Mouse (Mus musculus) limb, embryonic 14.5 days (tissue): ENCODE results near the gene Nap1l1. TPM values are rescaled to one million over a fixed set of nuclear protein-coding genes. Genes with fewer than 3 reads are reported as not detected.
A peak's percentile ranks its signal among the peaks of the same experiment; 100 is the strongest.

Source experiments
- ATAC-seq: fragments of 200-750 bp; cut with Nextera tagmentation; 2 replicates; pipeline ENCODE4 v1.8.0; 2017; ENCODE audit warnings: low read depth, moderate number of reproducible peaks, moderate TSS enrichment; ENCODE audit not compliant: low FRiP score
- DNase-seq: peaks from one replicate; pipeline ENCODE4 v3.0.0-alpha.2; 2015; ENCODE audit warnings: low spot score
- H3K27ac ChIP-seq: fragments of 300-500 bp; sonication (generic); replicated peaks from 2 replicates; pipeline ENCODE4 v1.5.1; 2014; ENCODE audit warnings: low read depth, mild to moderate bottlenecking, low read length, moderate library complexity, mixed read lengths
- H3K27me3 ChIP-seq: fragments of 300-500 bp; sonication (generic); 2 replicates; pipeline ENCODE4 v1.6.1; 2014; ENCODE audit warnings: low read length, mixed read lengths; ENCODE audit not compliant: control insufficient read depth, insufficient read depth
- H3K36me3 ChIP-seq: fragments of 300-500 bp; sonication (generic); 2 replicates; pipeline ENCODE4 v1.6.1; 2014; ENCODE audit warnings: mild to moderate bottlenecking, low read length, moderate library complexity, mixed read lengths; ENCODE audit not compliant: control insufficient read depth, insufficient read depth
- H3K4me1 ChIP-seq: fragments of 300-500 bp; sonication (generic); 2 replicates; pipeline ENCODE4 v1.6.1; 2014; ENCODE audit warnings: antibody characterized with exemption, low read length, mixed read lengths; ENCODE audit not compliant: control insufficient read depth, insufficient read depth
- H3K4me2 ChIP-seq: fragments of 300-500 bp; sonication (generic); replicated peaks from 2 replicates; pipeline ENCODE4 v1.6.1; 2014; ENCODE audit warnings: low read depth, mild to moderate bottlenecking, low read length, moderate library complexity; ENCODE audit not compliant: severe bottlenecking
- H3K4me3 ChIP-seq: fragments of 300-500 bp; sonication (generic); replicated peaks from 2 replicates; pipeline ENCODE4 v1.5.1; 2014; ENCODE audit warnings: low read length
- H3K9ac ChIP-seq: fragments of 300-500 bp; sonication (generic); 2 replicates; pipeline ENCODE4 v1.6.1; 2014; ENCODE audit warnings: mild to moderate bottlenecking, low read depth, low read length, moderate library complexity; ENCODE audit not compliant: severe bottlenecking
- H3K9me3 ChIP-seq: fragments of 300-500 bp; sonication (generic); 2 replicates; pipeline ENCODE4 v1.6.1; 2016; ENCODE audit warnings: low read length; ENCODE audit not compliant: control insufficient read depth
- POLR2A ChIP-seq: fragments of 200-500 bp; IDR thresholded peaks from 2 replicates; pipeline ENCODE4 v1.8.0; 2012; ENCODE audit warnings: inconsistent platforms, mild to moderate bottlenecking, moderate library complexity, borderline replicate concordance; ENCODE audit not compliant: insufficient read depth, insufficient read length; ENCODE audit errors: extremely low read depth
- WGBS: fragments of 180-500 bp; shearing (Covaris S2); extraction: QIAGEN DNeasy Blood & Tissue Kit; methylation state at CpG from one replicate; pipeline ENCODE4 v1.1.7; 2014; 5-methylcytosine and 5-hydroxymethylcytosine counted together
- polyA plus RNA-seq, 2 experiments: library from polyadenylated mRNA; depleted of rRNA in 1 of 2; stranded (reverse) in 1 of 2; unstranded in 1 of 2; fragments of >200 nt; fragmentation: Nextera tagmentation in 1 of 2; extraction: Ambion mirVana in 1 of 2; gene quantifications; 2 replicates each; pipeline versions ENCODE4 v1.2.1 to v1.2.3; 2012 to 2014

Gene Nap1l1
- polyA plus RNA-seq, 2 experiments, result 231 to 334 TPM

- no peak for ATAC-seq
- H3K27me3 ChIP-seq, result no peaks in the 10 kb centered on the region
- H3K36me3 ChIP-seq, result peaks cover 60% of the 10 kb centered on the region
- TF ChIP-seq POLR2A, result no peak
- DNase-seq, result no peak
- no peak overlapping the region for H3K4me2 ChIP-seq
- no peak overlapping the region for H3K4me3 ChIP-seq
- H3K9ac ChIP-seq, result no peak overlapping the region
- H3K4me1 ChIP-seq, result no peaks in the 10 kb centered on the region
- WGBS, result 92% methylated on average over 7 of the region's 7 CpGs
- no peaks in the 10 kb centered on the region for H3K9me3 ChIP-seq
- no peak overlapping the region for H3K27ac ChIP-seq
These were observed 22.9 kb downstream of the Nap1l1 start for GRCm38 (mm10) chr10:111495888-111496287.

- H3K27ac ChIP-seq, result no peak overlapping the region
- no peak for TF ChIP-seq POLR2A
- WGBS, result 74% methylated on average over 6 of the region's 6 CpGs
These were observed 26.9 kb downstream of the Nap1l1 start for GRCm38 (mm10) chr10:111499892-111500291.

GRCm38 (mm10) chr10:111503071-111503470 lies 30.0 kb downstream of the Nap1l1 start:
- DNase-seq (peak; percentile 76), ATAC-seq (no peak)
- Histone ChIP-seq H3K4me2 (no peak overlapping the region), H3K9me3 (no peaks in the 10 kb centered on the region), H3K36me3 (peaks cover 4% of the 10 kb centered on the region), H3K4me3 (no peak overlapping the region), H3K27ac (no peak overlapping the region), H3K4me1 (peaks cover 10% of the 10 kb centered on the region), H3K9ac (no peak overlapping the region), H3K27me3 (no peaks in the 10 kb centered on the region)
- 1% methylated on average over 3 of the region's 3 CpGs for WGBS
- no peak for TF ChIP-seq POLR2A

More at GRCm38 (mm10) chr10:111499892-111500291, 26.9 kb downstream of the Nap1l1 start:
- Histone ChIP-seq H3K36me3 (peaks cover 29% of the 10 kb centered on the region), H3K4me2 (no peak overlapping the region), H3K27me3 (no peaks in the 10 kb centered on the region), H3K9ac (no peak overlapping the region), H3K4me1 (peaks cover 7% of the 10 kb centered on the region), H3K9me3 (no peaks in the 10 kb centered on the region), H3K4me3 (no peak overlapping the region)
- DNase-seq (no peak), ATAC-seq (no peak)

GRCm38 (mm10) chr10:111503716-111504115 lies 30.7 kb downstream of the Nap1l1 start:
- no peak for DNase-seq
- H3K9ac ChIP-seq, result no peak overlapping the region
- H3K4me2 ChIP-seq, result no peak overlapping the region
- H3K36me3 ChIP-seq, result no peaks in the 10 kb centered on the region
- no peaks in the 10 kb centered on the region for H3K9me3 ChIP-seq
- peaks cover 10% of the 10 kb centered on the region for H3K4me1 ChIP-seq
- WGBS, result 18% methylated on average over 10 of the region's 10 CpGs
- no peak for ATAC-seq
- no peak overlapping the region for H3K4me3 ChIP-seq
- H3K27ac ChIP-seq, result no peak overlapping the region
- no peak for TF ChIP-seq POLR2A
- no peaks in the 10 kb centered on the region for H3K27me3 ChIP-seq

- WGBS, result 49% methylated on average over 1 of the region's 1 CpGs
- ATAC-seq, result no peak
- peaks cover 10% of the 10 kb centered on the region for H3K4me1 ChIP-seq
- no peak for DNase-seq
- H3K27ac ChIP-seq, result no peak overlapping the region
- H3K27me3 ChIP-seq, result no peaks in the 10 kb centered on the region
- H3K4me2 ChIP-seq, result no peak overlapping the region
- H3K9ac ChIP-seq, result no peak overlapping the region
- H3K4me3 ChIP-seq, result no peak overlapping the region
- H3K36me3 ChIP-seq, result no peaks in the 10 kb centered on the region
- TF ChIP-seq POLR2A, result no peak
- no peaks in the 10 kb centered on the region for H3K9me3 ChIP-seq
These were observed 31.6 kb downstream of the Nap1l1 start for GRCm38 (mm10) chr10:111504606-111505005.

GRCm38 (mm10) chr10:111505406-111505805 lies 32.4 kb downstream of the Nap1l1 start:
- Histone ChIP-seq H3K27me3 (no peaks in the 10 kb centered on the region), H3K9me3 (no peaks in the 10 kb centered on the region), H3K9ac (no peak overlapping the region), H3K4me2 (peak overlapping the region; percentile 87), H3K36me3 (no peaks in the 10 kb centered on the region), H3K4me1 (peaks cover 12% of the 10 kb centered on the region), H3K4me3 (peak overlapping the region; percentile 84; the same call in 1 of the 2 replicates), H3K27ac (no peak overlapping the region)
- 48% methylated on average over 7 of the region's 7 CpGs for WGBS
- no peak for ATAC-seq
- no peak for DNase-seq
- no peak for TF ChIP-seq POLR2A
